Mouse (Mus musculus) midbrain, embryonic 14.5 days (tissue): ENCODE data around the gene 4930453N24Rik. TPM values are rescaled to one million over a fixed set of nuclear protein-coding genes. Genes with fewer than 3 reads are reported as not detected.

Source experiments
- ATAC-seq: fragments of 200-750 bp; cut with Nextera tagmentation; 2 replicates; pipeline ENCODE4 v1.8.0; 2017; ENCODE audit warnings: moderate number of reproducible peaks, moderate library complexity; ENCODE audit not compliant: low FRiP score, low TSS enrichment
- DNase-seq: peaks from one replicate; pipeline ENCODE4 v3.0.0-alpha.2; 2015
- H3K27ac ChIP-seq: fragments of 300-500 bp; sonication (generic); replicated peaks from 2 replicates; pipeline ENCODE4 v1.5.1; 2014; ENCODE audit warnings: mild to moderate bottlenecking, low read depth, low read length, moderate library complexity
- H3K27me3 ChIP-seq: fragments of 300-500 bp; sonication (generic); 2 replicates; pipeline ENCODE4 v1.6.1; 2014; ENCODE audit warnings: low read length, control low read depth, mixed read lengths; ENCODE audit not compliant: control insufficient read depth, insufficient read depth
- H3K36me3 ChIP-seq: fragments of 300-500 bp; sonication (generic); 2 replicates; pipeline ENCODE4 v1.6.1; 2014; ENCODE audit warnings: low read length, control low read depth; ENCODE audit not compliant: control insufficient read depth, insufficient read depth
- H3K4me1 ChIP-seq: fragments of 300-500 bp; sonication (generic); 2 replicates; pipeline ENCODE4 v1.6.1; 2014; ENCODE audit warnings: mild to moderate bottlenecking, antibody characterized with exemption, low read length, control low read depth; ENCODE audit not compliant: control insufficient read depth, insufficient read depth
- H3K4me2 ChIP-seq: fragments of 300-500 bp; sonication (generic); 2 replicates; pipeline ENCODE4 v1.6.1; 2014; ENCODE audit warnings: mild to moderate bottlenecking, low read length, moderate library complexity
- H3K4me3 ChIP-seq: fragments of 300-500 bp; sonication (generic); replicated peaks from 2 replicates; pipeline ENCODE4 v1.5.1; 2014; ENCODE audit warnings: low read depth, low read length
- H3K9ac ChIP-seq: fragments of 300-500 bp; sonication (generic); replicated peaks from 2 replicates; pipeline ENCODE4 v1.6.1; 2014; ENCODE audit warnings: mild to moderate bottlenecking, low read length, moderate library complexity
- H3K9me3 ChIP-seq: fragments of 300-500 bp; sonication (generic); 2 replicates; pipeline ENCODE4 v1.6.1; 2016; ENCODE audit warnings: low read length, control low read depth, mixed read lengths; ENCODE audit not compliant: control insufficient read depth
- WGBS: fragments of 180-500 bp; shearing (Covaris S2); extraction: QIAGEN DNeasy Blood & Tissue Kit; methylation state at CpG from one replicate; pipeline ENCODE4 v1.1.7; 2014; 5-methylcytosine and 5-hydroxymethylcytosine counted together
- polyA plus RNA-seq: library from polyadenylated mRNA; unstranded; fragments of >200 nt; fragmentation: Nextera tagmentation; extraction: Ambion mirVana; gene quantifications from 2 replicates; pipeline ENCODE4 v1.2.1, GENCODE M21; 2014

4930453N24Rik gene
- polyA plus RNA-seq, 1 experiment from 2014 or later = 27.9 TPM

DNA sequence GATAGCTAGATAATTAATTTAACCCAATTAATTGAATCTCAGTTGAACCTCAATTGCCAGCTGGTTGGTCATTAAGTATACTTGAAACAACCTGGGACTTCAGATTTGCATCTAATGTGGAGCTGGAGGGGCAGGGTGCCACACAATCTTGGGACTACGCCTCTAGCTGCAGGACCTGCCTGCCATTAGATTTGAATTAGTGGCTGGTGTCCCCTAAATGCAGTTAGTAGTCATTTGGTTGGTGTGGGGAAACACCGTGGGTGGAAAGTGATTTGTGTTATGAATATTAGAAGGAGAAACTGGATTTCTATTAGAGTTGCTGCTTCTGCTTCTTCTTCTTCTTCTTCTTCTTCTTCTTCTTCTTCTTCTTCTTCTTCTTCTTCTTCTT lies 464 bp upstream of the 4930453N24Rik start:
- peak overlapping the region; percentile 66 for H3K4me2 ChIP-seq
- no peak overlapping the region for H3K9ac ChIP-seq
- peaks cover 8% of the 10 kb centered on the region for H3K4me1 ChIP-seq
- no peaks in the 10 kb centered on the region for H3K9me3 ChIP-seq
- H3K4me3 ChIP-seq = peak overlapping the region; percentile 82
- ATAC-seq (peak; percentile 4; the same call in 1 of the 2 replicates), DNase-seq (no peak)
- no peaks in the 10 kb centered on the region for H3K27me3 ChIP-seq
- peak overlapping the region; percentile 87 for H3K27ac ChIP-seq
- WGBS = 90% methylated on average over 2 of the region's 2 CpGs
- H3K36me3 ChIP-seq = peaks cover 6% of the 10 kb centered on the region; the same call in 1 of the 2 replicates

DNA sequence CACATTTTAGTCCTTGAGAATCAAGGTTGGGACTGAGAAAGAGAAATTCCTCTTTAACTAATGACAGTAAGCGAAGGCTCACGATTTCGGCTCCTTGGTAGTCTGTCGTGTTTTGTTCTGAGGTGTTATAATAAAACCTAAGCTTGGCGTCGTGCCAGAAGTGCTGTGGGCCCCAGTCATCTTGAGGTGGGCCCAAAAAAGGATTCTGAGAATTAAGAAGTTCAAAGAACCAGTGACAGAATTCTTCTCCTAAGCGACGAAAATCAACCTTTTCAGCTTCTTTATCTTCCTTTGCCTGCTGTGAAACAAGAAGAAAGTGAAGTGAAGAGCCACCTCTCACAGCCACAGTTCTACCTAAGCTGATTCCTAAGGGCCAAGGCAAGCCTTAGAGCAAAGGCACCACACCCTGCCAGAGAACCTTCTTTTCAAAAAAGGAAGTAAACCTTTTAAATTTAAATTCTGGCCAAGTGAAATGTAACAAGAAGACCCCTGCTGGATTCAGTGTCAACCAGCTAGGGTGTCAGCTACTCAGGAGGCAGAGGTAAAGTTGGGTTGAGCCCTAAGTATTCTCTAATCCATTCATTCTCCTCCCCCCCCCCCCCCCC lies 4.2 kb downstream of the 4930453N24Rik start:
- Histone ChIP-seq H3K9ac (no peak overlapping the region), H3K27me3 (no peaks in the 10 kb centered on the region), H3K9me3 (no peaks in the 10 kb centered on the region), H3K36me3 (peaks cover 38% of the 10 kb centered on the region), H3K4me2 (no peak overlapping the region), H3K27ac (no peak overlapping the region), H3K4me1 (peaks cover 8% of the 10 kb centered on the region), H3K4me3 (no peak overlapping the region)
- 93% methylated on average over 8 of the region's 8 CpGs for WGBS
- ATAC-seq (no peak), DNase-seq (no peak)

DNA sequence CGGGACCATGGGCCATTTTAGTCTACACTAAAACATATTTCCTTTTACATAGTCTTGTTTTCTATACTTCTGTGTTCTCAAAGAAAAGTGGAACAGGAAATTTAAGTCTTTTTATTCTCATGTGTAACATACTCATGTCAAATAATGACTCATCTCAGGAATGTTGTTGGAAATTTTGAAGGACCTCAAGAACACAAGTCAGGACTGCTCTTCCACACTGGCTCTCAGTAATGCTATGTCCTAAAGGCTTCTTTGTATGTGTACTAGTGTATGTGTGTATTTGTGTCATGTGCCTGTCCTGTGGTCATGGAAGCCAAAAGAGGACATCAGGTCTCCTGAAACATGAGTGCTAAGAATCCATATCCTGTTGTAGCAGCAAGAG lies 11.7 kb downstream of the 4930453N24Rik start:
- H3K27me3 ChIP-seq = no peaks in the 10 kb centered on the region
- no peak overlapping the region for H3K4me3 ChIP-seq
- no peak overlapping the region for H3K9ac ChIP-seq
- no peak overlapping the region for H3K27ac ChIP-seq
- H3K9me3 ChIP-seq = no peaks in the 10 kb centered on the region
- H3K4me2 ChIP-seq = no peak overlapping the region
- no peak for DNase-seq
- no peaks in the 10 kb centered on the region for H3K4me1 ChIP-seq
- H3K36me3 ChIP-seq = peaks cover 14% of the 10 kb centered on the region
- no peak for ATAC-seq
- WGBS = 93% methylated on average over 1 of the region's 1 CpGs

DNA sequence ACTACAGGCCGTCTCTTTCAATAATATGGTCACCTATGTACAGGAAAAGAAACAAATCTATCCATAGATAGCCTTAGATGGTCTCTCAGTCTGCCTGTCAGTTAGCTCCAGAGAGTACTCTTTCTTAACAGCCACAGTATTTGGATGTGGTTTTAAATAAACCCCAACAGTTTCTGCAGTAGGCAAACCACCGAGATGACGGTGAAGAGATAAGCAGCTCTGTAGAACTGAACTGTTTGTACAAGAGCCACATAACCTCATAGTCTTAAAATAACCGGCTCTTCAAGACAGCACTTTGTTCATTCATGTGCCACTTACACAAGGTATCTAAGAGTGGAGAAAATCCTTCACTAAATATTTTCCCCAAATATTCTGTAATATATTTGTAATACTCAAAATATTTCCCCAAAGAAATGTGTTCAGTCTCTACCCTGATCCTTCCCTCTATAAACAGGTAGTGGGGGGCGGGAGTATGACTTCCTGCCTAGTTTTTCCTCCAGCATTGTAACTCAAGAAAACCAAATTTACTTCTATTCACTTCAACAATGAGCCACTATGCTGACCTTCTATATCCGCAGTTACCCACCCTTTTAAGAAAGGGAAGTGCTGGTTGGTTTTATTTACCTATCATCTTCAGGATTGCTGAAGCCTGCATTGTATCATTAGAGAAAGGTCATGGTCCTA lies 12.3 kb downstream of the 4930453N24Rik start:
- Histone ChIP-seq H3K27me3 (no peaks in the 10 kb centered on the region), H3K4me3 (no peak overlapping the region), H3K36me3 (peaks cover 12% of the 10 kb centered on the region), H3K9ac (no peak overlapping the region), H3K9me3 (no peaks in the 10 kb centered on the region), H3K4me2 (no peak overlapping the region), H3K4me1 (no peaks in the 10 kb centered on the region), H3K27ac (no peak overlapping the region)
- ATAC-seq (no peak), DNase-seq (no peak)
- 93% methylated on average over 6 of the region's 6 CpGs for WGBS

DNA sequence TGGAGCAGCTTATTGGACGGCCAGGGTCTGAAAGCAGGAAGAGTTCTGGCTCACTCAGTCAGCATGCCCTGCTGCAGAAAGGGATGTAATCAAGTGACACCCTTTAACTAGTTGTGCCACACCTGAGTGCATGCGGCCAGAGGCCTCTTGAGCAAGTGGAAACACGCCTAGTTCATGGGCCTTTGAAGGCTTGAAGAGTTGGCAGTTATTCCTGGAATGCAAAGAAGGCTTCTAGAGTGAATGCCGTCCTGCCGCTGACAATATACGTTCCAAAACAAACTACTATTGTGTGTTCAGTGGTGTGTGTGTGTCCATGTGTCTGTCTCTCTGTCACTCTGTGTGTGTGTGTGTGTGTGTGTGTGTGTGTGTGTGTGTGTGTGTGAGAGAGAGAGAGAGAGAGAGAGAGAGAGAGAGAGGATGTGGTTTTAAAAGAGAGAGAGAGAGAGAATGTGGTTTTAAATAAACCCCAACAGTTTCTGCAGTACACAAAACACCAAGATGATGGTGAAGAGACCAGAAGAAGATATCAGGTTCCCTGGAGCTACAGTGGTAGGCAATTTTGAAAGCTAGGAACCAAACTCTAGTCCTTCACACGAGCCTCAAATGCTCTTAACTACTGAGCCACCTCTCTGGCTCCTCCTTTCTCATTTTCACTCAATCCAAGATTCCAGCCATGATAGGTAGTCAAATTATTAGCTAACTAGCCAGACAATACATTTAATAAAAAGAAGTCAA lies 13.1 kb downstream of the 4930453N24Rik start:
- no peaks in the 10 kb centered on the region for H3K27me3 ChIP-seq
- WGBS = 94% methylated on average over 7 of the region's 7 CpGs

DNA sequence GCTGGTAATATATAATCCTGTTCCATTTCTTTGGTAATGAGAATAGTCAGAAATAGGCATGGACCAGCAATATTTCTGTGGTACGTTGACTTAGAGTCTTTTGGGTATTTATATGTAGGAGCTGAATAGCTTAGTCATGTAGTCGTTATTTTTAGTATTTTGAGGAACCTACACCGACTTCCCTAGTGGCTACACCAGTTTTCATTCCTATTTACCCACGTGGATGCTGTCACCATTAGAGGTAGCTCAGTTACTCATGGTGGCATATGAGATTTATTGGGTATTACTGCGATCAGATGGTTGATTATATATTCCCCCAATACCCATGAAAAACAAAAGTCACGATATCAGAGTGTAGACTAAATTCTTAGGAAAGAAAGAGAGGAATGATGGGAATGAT lies 14.6 kb downstream of the 4930453N24Rik start:
- H3K4me1 ChIP-seq = no peaks in the 10 kb centered on the region
- 88% methylated on average over 6 of the region's 6 CpGs for WGBS
- H3K36me3 ChIP-seq = 0 out of 2 replicates have a peak, but pooled peaks cover 2% of the 10 kb centered on the region
- no peaks in the 10 kb centered on the region for H3K9me3 ChIP-seq
- H3K27ac ChIP-seq = no peak overlapping the region
- ATAC-seq (no peak), DNase-seq (no peak)
- no peaks in the 10 kb centered on the region for H3K27me3 ChIP-seq
- no peak overlapping the region for H3K4me2 ChIP-seq
- H3K9ac ChIP-seq = no peak overlapping the region
- no peak overlapping the region for H3K4me3 ChIP-seq

More for the DNA sequence above, 13.1 kb downstream of the 4930453N24Rik start:
- Histone ChIP-seq H3K9ac (no peak overlapping the region), H3K4me3 (no peak overlapping the region), H3K36me3 (peaks cover 3% of the 10 kb centered on the region), H3K4me1 (no peaks in the 10 kb centered on the region), H3K9me3 (no peaks in the 10 kb centered on the region), H3K4me2 (no peak overlapping the region), H3K27ac (no peak overlapping the region)
- ATAC-seq (no peak), DNase-seq (no peak)

DNA sequence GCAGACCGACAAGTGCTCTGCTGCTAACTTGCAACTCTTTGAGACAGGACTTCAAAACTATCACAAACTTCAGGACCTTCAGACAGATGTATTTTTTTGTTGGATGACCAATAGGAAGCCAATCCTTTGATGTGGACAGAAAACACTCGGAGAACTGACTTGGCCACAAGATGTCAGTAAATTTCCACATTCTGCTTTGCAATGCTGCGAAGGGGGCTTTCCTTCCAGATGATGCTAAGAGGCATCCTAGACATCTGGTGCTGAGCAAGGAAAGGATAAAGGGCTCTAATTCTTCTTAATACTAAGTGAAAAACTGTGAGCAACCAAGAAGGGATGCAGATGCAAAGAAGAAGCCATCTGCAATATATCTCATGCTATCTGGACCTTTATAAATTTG lies 16.2 kb downstream of the 4930453N24Rik start:
- H3K4me3 ChIP-seq = no peak overlapping the region
- no peak overlapping the region for H3K4me2 ChIP-seq
- DNase-seq (peak; percentile 86), ATAC-seq (peak; percentile 41; the same call in 1 of the 2 replicates)
- H3K9ac ChIP-seq = no peak overlapping the region
- H3K27me3 ChIP-seq = no peaks in the 10 kb centered on the region
- H3K36me3 ChIP-seq = no peaks in the 10 kb centered on the region
- H3K4me1 ChIP-seq = no peaks in the 10 kb centered on the region
- 44% methylated on average over 3 of the region's 3 CpGs for WGBS
- no peaks in the 10 kb centered on the region for H3K9me3 ChIP-seq
- H3K27ac ChIP-seq = no peak overlapping the region

DNA sequence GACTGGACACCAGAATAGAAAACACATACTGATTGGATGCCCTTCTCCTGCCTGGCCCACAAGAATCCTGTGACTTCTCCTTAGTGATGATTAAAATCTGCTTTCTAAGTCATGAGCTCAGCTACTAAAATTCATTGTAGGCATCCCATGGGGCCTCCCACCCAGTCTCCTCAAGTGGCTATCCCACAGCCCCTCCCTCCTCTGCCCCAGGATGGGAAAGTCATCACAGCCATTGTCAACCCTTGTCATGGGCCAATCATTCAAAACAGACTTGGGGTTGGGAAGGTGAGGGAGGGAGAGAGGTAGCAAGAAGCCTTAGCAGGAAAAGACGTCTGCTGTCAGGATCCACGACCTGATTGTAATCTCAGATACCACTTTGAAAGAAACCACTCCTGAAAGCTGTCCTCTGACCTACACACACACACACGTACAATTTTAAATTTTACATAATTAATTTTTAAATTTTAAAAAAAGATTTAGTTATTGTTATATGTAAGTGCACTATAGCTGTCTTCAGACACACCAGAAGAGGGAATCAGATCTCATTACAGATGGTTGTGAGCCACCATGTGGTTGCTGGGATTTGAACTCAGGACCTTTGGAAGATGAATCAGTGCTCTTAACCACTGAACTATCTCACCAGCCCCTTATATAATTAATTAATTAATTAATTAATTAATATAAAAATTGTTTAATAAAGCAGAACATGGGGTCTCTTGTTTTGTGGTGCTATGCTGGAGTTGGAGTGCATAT lies 16.8 kb downstream of the 4930453N24Rik start:
- Histone ChIP-seq H3K4me2 (no peak overlapping the region), H3K4me1 (no peaks in the 10 kb centered on the region), H3K9me3 (no peaks in the 10 kb centered on the region), H3K36me3 (no peaks in the 10 kb centered on the region), H3K4me3 (no peak overlapping the region), H3K27me3 (no peaks in the 10 kb centered on the region), H3K27ac (no peak overlapping the region), H3K9ac (no peak overlapping the region)
- 67% methylated on average over 3 of the region's 3 CpGs for WGBS
- DNase-seq = no peak
- no peak for ATAC-seq
